Mouse (Mus musculus) E14TG2a.4 (cell line): Measurements from ENCODE around the gene Slc7a14.

Experiments
- CTCF ChIP-seq: conservative IDR thresholded peaks from 2 replicates; pipeline ENCODE4 v1.5.1; 2014; ENCODE audit warnings: low read length
- NANOG ChIP-seq: IDR thresholded peaks from 2 replicates; pipeline ENCODE4 v1.6.1; 2014; ENCODE audit warnings: borderline replicate concordance, low read length, mixed read lengths
- POU5F1 ChIP-seq: IDR thresholded peaks from 2 replicates; pipeline ENCODE4 v1.6.1; 2014; ENCODE audit warnings: low read length, borderline replicate concordance

- no peak for TF ChIP-seq CTCF
- no peak for TF ChIP-seq NANOG
- no peak for TF ChIP-seq POU5F1
Measured at GRCm38 (mm10) chr3:31266941-31267340, 43.2 kb downstream of the Slc7a14 start.
